Mouse (Mus musculus): Measurements from ENCODE around the gene Kcnip1. TPM values are rescaled to one million over a fixed set of nuclear protein-coding genes. Genes with fewer than 3 reads are reported as not detected.

Gene Kcnip1
- total RNA-seq, 2 experiments from 2014 or later = 28.1 TPM

DNA sequence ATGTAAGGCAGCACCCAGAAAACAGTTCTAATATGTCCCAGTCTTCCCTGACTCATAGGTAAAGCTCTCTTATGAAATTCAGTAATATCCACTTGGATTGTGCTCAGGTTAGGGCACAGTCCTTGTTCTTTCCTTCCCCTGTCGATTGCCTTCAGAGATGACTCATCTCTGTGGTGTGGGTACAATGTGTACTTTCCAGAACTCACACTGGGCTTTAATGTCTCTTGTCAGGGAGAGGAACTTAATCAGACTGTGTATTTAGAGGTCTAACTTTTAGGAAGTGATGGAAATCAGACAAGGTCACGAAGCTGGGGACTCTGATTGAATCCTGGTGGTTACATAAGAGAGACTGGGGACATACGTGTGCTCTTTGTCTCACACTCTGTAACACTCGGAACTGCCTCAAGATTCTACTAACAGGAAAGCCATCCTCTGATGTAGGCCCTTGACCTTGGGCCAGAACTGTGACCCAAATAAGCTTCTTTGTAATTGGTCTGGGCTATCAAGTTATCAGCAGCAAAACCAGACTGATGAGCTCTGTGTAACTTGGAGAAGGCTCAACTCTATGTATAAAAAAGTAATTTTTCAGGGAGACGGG lies 110.1 kb downstream of the Kcnip1 start:
- H3K27ac ChIP-seq = no peak overlapping the region
- DNase-seq (ENCODE audit: extremely low spot score in 1 of 2, low spot score in 2 of 2) = no peak
- intact Hi-C loops (cut with DNase I) = no loop called here
- TF ChIP-seq CTCF (IDR thresholded peaks at IDR 0.05) = no peak
- no peak overlapping the region for H3K4me3 ChIP-seq

DNA sequence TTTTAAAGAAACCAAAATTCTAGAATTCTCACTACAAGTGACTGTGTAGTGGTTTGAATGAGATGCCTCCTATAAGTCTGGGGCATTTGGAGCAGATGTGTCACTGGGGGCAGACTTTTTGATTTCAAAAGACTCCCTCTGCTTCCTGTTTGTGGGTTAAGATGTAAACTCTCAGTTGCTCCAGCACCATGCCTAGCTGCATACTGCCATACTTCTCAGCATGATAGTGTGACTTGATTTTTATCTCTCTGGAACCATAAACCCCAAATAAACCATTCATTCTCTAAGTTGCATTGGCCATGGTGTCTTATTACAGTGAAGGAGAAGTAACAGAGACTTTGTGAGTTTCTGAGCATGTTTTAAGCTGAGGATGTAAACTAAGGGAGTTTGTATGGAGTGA lies 118.0 kb downstream of the Kcnip1 start:
- Histone ChIP-seq H3K4me3 (no peak overlapping the region), H3K27ac (no peak overlapping the region)
- no peak for TF ChIP-seq CTCF (IDR thresholded peaks at IDR 0.05)
- intact Hi-C loops (cut with DNase I) = no loop called here
- DNase-seq (ENCODE audit: extremely low spot score in 1 of 2, low spot score in 2 of 2) = no peak

DNA sequence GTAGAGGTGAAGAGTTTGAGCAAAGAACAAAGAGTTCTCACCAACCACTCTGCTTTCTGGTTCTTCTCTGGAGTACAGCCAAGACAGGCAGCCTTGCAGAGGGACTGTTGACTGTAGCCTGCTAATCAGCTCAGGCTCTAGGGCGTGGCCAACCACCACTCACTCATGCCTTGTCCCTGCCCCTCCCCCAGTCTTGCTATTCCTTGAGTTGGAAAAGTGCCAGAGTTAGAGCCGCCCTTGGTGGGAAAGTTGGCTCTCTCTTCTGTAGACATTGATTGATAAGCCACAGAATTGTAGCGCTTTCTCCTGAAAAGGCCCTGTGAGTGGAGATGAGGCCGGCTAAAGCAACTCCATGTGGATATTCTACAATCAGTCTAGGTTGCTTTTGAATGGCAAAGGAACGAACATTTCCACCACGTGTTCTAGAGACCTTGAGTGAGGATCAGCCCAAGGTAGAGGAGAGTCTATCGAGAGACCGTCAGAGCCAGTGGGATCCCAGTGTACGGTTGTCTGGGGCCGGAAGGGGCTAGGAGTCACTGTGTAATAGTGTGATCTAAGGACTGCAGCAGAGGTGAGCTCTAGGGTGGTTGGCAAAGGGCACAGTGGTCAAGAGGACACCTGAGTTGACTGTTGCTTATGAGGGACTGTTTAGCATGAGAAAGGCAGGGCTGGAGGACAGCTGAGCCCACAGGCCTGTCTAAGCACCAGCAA lies 119.7 kb downstream of the Kcnip1 start:
- DNase-seq (ENCODE audit: extremely low spot score in 1 of 2, low spot score in 2 of 2) = no peak
- Histone ChIP-seq H3K27ac (no peak overlapping the region), H3K4me3 (no peak overlapping the region)
- intact Hi-C loops (cut with DNase I) = no loop called here
- no peak for TF ChIP-seq CTCF (IDR thresholded peaks at IDR 0.05)

DNA sequence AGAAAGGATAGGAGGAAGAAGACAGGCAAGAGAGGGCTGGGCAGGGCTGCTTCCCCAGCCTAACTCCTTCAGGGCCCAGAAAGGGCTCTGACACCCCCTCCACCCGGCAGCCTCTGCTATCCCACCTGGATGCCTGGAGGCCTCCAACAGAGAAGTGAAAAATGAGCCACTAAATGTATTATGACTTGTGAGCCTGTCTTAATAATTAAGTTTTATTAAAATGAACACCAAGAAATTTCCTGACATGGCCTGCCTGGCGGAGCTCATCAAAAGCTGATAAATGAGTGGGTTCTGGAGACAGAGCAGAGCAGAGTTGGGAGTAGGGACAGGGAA lies 120.3 kb downstream of the Kcnip1 start:
- no peak for TF ChIP-seq CTCF (IDR thresholded peaks at IDR 0.05)
- no peak for DNase-seq (ENCODE audit: extremely low spot score in 1 of 2, low spot score in 2 of 2)
- no peak overlapping the region for H3K27ac ChIP-seq
- intact Hi-C loops (cut with DNase I) = no loop called here
- no peak overlapping the region for H3K4me3 ChIP-seq

DNA sequence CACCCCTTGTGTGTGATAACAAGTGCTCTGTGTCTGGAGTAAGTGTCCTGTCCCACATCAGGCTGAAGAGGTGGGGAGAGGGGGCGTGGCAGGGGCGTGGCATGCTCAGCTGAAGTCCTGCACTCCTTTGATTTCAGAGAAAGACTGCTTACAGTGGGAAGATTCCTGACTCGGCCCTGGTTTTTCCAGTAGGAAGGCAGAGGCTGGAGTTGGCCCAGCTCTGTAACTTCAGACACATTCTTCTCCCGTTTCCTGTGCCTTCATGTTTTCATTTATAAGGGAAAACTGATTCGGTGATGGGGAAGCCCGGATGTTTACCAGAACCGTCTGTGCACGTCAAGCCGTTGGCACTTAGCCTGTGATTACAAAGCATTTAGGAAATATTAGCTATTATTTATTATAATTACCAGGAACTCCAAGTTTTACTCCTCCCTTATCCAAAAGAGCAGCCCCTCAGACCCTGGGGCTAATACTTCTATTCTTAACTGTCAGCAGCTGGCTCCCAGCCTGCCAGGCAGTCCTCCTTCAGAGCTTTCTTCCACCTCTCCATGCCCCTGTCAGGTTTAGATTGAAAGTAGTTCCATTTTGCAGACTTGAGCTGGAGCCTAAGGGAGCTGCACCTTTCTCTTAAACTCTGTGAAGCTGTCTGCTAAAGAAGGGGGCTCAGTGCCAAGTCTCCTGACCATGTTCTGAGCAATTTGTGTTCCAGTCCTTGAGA lies 120.8 kb downstream of the Kcnip1 start:
- Histone ChIP-seq H3K4me3 (no peak overlapping the region), H3K27ac (no peak overlapping the region)
- no peak for TF ChIP-seq CTCF (IDR thresholded peaks at IDR 0.05)
- DNase-seq (ENCODE audit: extremely low spot score in 1 of 2, low spot score in 2 of 2) = no peak
- intact Hi-C loops (cut with DNase I) = no loop called here

DNA sequence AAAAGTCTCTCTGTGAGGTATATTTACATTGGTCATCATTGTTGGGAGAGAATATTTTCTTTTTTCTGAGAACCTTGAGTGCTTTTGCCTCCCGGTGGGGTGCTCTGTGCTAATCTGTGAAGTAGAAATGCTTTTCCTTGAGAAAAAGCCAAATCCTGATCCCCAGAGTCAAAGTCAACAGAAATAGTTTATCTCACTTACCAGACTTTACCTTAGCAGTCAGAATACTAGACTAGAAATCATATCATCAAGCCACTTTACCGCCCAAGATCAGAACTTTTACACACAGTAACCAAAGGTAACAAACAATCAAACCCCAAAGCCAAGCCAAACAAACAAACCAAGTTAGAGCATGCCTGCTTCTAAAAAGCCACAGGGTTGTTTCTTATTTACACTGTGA lies 122.7 kb downstream of the Kcnip1 start:
- TF ChIP-seq CTCF (IDR thresholded peaks at IDR 0.05) = no peak
- DNase-seq (ENCODE audit: extremely low spot score in 1 of 2, low spot score in 2 of 2) = no peak
- Histone ChIP-seq H3K4me3 (no peak overlapping the region), H3K27ac (no peak overlapping the region)
- intact Hi-C loops (cut with DNase I) = no loop called here

DNA sequence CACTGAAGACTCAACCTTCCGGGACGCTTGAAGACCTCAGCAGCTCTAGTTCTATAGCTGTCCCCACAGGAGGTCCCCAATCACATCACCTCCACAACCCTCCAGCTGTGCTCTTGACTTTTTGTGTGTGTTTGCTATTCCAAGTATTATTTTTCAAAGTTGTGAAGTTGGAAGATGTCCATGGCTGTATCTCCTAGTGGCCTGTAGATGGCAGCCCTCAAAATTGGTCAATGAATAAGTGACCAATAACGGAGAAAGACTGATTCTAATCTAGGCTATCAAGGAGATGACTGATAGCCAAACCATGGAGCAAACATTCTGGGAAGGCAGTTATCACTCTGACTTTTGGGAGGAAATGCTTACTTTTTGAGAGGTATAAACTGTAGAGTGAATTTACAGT lies 123.4 kb downstream of the Kcnip1 start:
- TF ChIP-seq CTCF (IDR thresholded peaks at IDR 0.05) = peak; percentile 26
- no peak overlapping the region for H3K4me3 ChIP-seq
- DNase-seq (ENCODE audit: extremely low spot score in 1 of 2, low spot score in 2 of 2) = no peak
- no peak overlapping the region for H3K27ac ChIP-seq
- intact Hi-C loops (cut with DNase I) = no loop called here

DNA sequence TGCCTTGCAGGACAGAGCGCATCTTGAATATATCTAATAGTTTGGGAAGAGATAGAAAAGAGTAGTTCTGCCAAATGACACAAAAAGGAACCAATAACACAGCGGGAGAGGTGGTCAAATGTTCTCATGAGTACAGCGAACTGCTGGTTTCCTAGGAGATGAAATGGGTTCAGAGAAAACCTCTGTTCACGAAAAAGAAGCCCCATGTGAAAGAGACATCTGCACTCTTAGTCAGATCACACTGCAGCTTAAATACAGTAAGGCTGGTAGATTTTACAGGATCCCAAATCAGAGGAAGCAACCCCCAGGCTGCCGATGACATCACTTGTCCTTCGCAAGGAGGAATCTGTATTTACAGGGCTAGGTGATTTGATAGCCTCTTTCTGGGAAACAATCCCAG lies 126.2 kb downstream of the Kcnip1 start:
- H3K4me3 ChIP-seq = no peak overlapping the region
- no peak overlapping the region for H3K27ac ChIP-seq
- intact Hi-C loops (cut with DNase I) = no loop called here
- no peak for TF ChIP-seq CTCF (IDR thresholded peaks at IDR 0.05)
- no peak for DNase-seq (ENCODE audit: extremely low spot score in 1 of 2, low spot score in 2 of 2)

DNA sequence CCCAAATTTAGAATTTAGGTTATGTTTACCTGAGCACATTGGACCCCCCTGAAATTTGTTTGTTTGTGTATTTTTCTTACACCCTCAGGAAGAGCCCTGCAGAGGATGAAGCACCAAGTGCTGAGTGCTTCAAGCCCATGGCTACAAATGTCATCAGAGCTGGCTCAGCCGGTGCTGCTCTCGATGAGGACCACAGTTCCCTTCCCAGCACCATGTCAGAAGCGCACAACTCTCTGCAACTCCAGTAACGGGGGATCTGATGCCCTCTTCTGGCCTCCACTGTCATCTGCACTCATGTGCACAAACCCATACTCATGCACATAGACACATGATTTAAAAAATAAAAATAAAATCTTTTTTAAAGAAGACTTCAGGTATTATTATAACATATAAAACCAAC lies 128.7 kb downstream of the Kcnip1 start:
- intact Hi-C loops (cut with DNase I) = no loop called here
- DNase-seq (ENCODE audit: extremely low spot score in 1 of 2, low spot score in 2 of 2) = no peak
- Histone ChIP-seq H3K27ac (no peak overlapping the region), H3K4me3 (no peak overlapping the region)
- TF ChIP-seq CTCF (IDR thresholded peaks at IDR 0.05) = no peak

DNA sequence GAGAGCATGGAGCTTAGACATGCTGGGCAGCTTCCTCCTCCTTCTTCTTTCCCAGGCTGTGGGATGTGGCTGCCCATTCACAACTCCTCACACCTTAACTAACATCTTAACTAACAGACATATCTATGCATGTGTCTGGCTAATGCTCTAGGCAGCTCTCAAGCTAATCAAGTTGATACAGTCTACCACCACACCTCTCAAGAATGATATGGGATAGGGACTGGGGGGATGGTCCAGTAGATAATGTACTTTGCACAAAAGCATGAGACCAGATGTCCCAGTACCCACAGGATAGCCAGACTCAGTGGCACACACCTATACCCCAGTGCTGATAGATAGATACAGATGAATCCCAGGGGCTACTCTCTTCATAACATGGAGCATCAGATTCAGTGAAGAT lies 131.1 kb downstream of the Kcnip1 start:
- no peak for TF ChIP-seq CTCF (IDR thresholded peaks at IDR 0.05)
- intact Hi-C loops (cut with DNase I) = no loop called here
- DNase-seq (ENCODE audit: extremely low spot score in 1 of 2, low spot score in 2 of 2) = no peak

DNA sequence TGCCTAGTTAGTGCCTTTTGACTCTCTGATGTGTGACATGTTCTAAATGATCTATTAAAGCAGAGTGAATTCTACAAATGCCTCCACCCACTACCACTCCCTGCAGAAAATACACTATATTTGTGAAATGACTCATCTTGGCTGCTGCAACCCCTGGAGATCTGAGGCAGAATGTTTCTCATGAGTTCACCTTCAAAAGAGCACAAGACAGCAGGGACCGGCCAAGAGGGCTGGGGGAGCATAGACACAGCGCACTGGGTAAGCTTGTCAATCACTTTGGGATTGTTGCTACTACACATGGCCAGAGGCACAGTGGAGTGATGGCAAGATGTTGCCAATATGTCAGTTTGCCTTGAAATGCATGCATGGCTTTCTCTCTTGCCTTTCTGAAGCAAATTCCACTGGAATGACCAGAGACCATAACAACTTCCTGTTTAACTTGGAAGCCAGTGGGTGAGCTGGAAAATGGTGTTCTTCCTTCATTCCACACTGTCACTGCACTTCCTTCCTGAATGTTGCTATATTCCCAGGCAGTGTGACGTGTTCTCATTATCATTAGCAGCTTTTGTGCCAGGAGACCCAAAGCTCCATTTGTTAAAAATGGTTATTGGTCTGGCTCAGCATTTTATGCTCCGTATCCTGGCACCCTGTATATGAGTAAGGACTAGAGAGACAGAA lies 131.9 kb downstream of the Kcnip1 start:
- no peak for DNase-seq (ENCODE audit: extremely low spot score in 1 of 2, low spot score in 2 of 2)
- intact Hi-C loops (cut with DNase I) = no loop called here
- no peak overlapping the region for H3K27ac ChIP-seq
- no peak for TF ChIP-seq CTCF (IDR thresholded peaks at IDR 0.05)
- no peak overlapping the region for H3K4me3 ChIP-seq

More for the DNA sequence above, 131.1 kb downstream of the Kcnip1 start:
- H3K4me3 ChIP-seq = no peak overlapping the region
- no peak overlapping the region for H3K27ac ChIP-seq

DNA sequence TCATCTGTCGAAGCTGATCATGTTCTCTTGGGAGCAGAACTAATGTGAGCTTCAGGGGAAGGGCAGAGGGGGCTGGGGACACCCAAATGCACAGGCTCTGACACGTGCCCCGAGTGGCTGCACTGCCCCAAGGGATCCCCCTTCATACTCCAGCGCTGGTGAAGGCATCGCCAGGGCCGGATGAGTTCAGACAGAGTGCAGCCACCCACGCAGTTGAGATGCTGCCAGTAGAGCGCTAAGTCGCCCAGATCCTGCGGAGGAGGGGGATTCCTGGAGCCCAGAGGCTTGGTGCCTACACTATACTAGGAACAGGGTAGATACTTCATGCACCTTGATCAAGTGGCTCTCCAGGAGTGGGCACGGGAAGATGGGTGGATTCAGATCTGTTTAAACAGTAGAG lies 143.3 kb downstream of the Kcnip1 start:
- no peak overlapping the region for H3K27ac ChIP-seq
- peak; percentile 43 to 60 for DNase-seq (ENCODE audit: extremely low spot score in 1 of 2, low spot score in 2 of 2)
- intact Hi-C loops (cut with DNase I) = no loop called here
- no peak overlapping the region for H3K4me3 ChIP-seq
- TF ChIP-seq CTCF (IDR thresholded peaks at IDR 0.05) = no peak

Data from left cerebral cortex, adult 2 months (tissue).